Mouse (Mus musculus) hindbrain, postnatal 0 days (tissue): ENCODE data around the gene Cyp2c23. TPM values are rescaled to one million over a fixed set of nuclear protein-coding genes. Genes with fewer than 3 reads are reported as not detected.

ENCODE experiments used
- ATAC-seq: fragments of 200-750 bp; cut with Nextera tagmentation; 2 replicates; pipeline ENCODE4 v1.8.0; 2017; ENCODE audit warnings: mild to moderate bottlenecking, moderate TSS enrichment, moderate library complexity
- DNase-seq: peaks from one replicate; pipeline ENCODE4 v3.0.0-alpha.2; 2015; ENCODE audit warnings: low spot score
- H3K27ac ChIP-seq: fragments of 300-500 bp; sonication (generic); 2 replicates; pipeline ENCODE4 v1.5.1; 2014; ENCODE audit warnings: mild to moderate bottlenecking
- H3K27me3 ChIP-seq: fragments of 300-500 bp; sonication (generic); 2 replicates; pipeline ENCODE4 v1.6.1; 2014; ENCODE audit warnings: low read length, mixed read lengths; ENCODE audit not compliant: insufficient read depth
- H3K36me3 ChIP-seq: fragments of 300-500 bp; sonication (generic); 2 replicates; pipeline ENCODE4 v1.6.1; 2014; ENCODE audit warnings: low read length, mixed read lengths; ENCODE audit not compliant: insufficient read depth
- H3K4me1 ChIP-seq: fragments of 300-500 bp; sonication (generic); 2 replicates; pipeline ENCODE4 v1.6.1; 2014; ENCODE audit warnings: antibody characterized with exemption, low read length, mixed read lengths; ENCODE audit not compliant: insufficient read depth
- H3K4me2 ChIP-seq: fragments of 300-500 bp; sonication (generic); 2 replicates; pipeline ENCODE4 v1.6.1; 2014; ENCODE audit warnings: low read depth, mild to moderate bottlenecking, low read length, moderate library complexity, mixed read lengths
- H3K4me3 ChIP-seq: fragments of 300-500 bp; sonication (generic); 2 replicates; pipeline ENCODE4 v1.5.1; 2014; ENCODE audit warnings: low read length
- H3K9ac ChIP-seq: fragments of 300-500 bp; sonication (generic); replicated peaks from 2 replicates; pipeline ENCODE4 v1.6.1; 2014; ENCODE audit warnings: mild to moderate bottlenecking, low read length, moderate library complexity, mixed read lengths
- H3K9me3 ChIP-seq: fragments of 300-500 bp; sonication (generic); 2 replicates; pipeline ENCODE4 v1.6.1; 2016; ENCODE audit warnings: low read length, mixed read lengths
- CTCF ChIP-seq: IDR thresholded peaks from 2 replicates; pipeline ENCODE4 v1.5.1; 2016; ENCODE audit warnings: antibody characterized with exemption, control low read depth, low read depth
- WGBS: fragments of 180-500 bp; shearing (Covaris S2); extraction: QIAGEN DNeasy Blood & Tissue Kit; methylation state at CpG from one replicate; pipeline ENCODE4 v1.1.7; 2014; 5-methylcytosine and 5-hydroxymethylcytosine counted together
- polyA plus RNA-seq: library from polyadenylated mRNA; unstranded; fragments of >200 nt; fragmentation: Nextera tagmentation; extraction: Ambion mirVana; gene quantifications from 2 replicates; pipeline ENCODE4 v1.2.1, GENCODE M21; 2015
- total RNA-seq: library from RNA; depleted of rRNA; stranded (reverse); fragments of >200 nt; gene quantifications from 2 replicates; pipeline ENCODE4 v1.2.3, GENCODE M21; 2014

Gene Cyp2c23
- total and polyA plus RNA-seq, 2 experiments from 2014 or later = not detected

- no peaks in the 10 kb centered on the region for H3K27me3 ChIP-seq
- DNase-seq = no peak
- peak overlapping the region; percentile 93 for H3K4me2 ChIP-seq
- ATAC-seq = no peak
- TF ChIP-seq CTCF = no peak
- no peak overlapping the region for H3K9ac ChIP-seq
- peak overlapping the region; percentile 69; the same call in 1 of the 2 replicates for H3K4me3 ChIP-seq
- peaks cover 6% of the 10 kb centered on the region; the same call in 1 of the 2 replicates for H3K4me1 ChIP-seq
- H3K27ac ChIP-seq = no peak overlapping the region
- WGBS = 77% methylated on average over 4 of the region's 4 CpGs
- 0 out of 2 replicates have a peak, but pooled peaks cover 7% of the 10 kb centered on the region for H3K36me3 ChIP-seq
- H3K9me3 ChIP-seq = no peaks in the 10 kb centered on the region
These were observed 39.2 kb upstream of the Cyp2c23 start for GRCm38 (mm10) chr19:44068232-44068631.

- DNase-seq (no peak), ATAC-seq (no peak)
- Histone ChIP-seq H3K4me2 (no peak overlapping the region; the same call in 1 of the 2 replicates), H3K9ac (no peak overlapping the region), H3K36me3 (0 out of 2 replicates have a peak, but pooled peaks cover 7% of the 10 kb centered on the region), H3K9me3 (no peaks in the 10 kb centered on the region), H3K4me1 (peaks cover 6% of the 10 kb centered on the region; the same call in 1 of the 2 replicates), H3K27ac (no peak overlapping the region), H3K27me3 (no peaks in the 10 kb centered on the region), H3K4me3 (no peak overlapping the region)
- 87% methylated on average over 9 of the region's 9 CpGs for WGBS
- no peak for TF ChIP-seq CTCF
These were observed 38.5 kb upstream of the Cyp2c23 start for GRCm38 (mm10) chr19:44067323-44068049.

- H3K36me3 ChIP-seq = peaks cover 12% of the 10 kb centered on the region
- no peak overlapping the region for H3K4me3 ChIP-seq
- no peaks in the 10 kb centered on the region for H3K27me3 ChIP-seq
- H3K4me1 ChIP-seq = peaks cover 6% of the 10 kb centered on the region; the same call in 1 of the 2 replicates
- TF ChIP-seq CTCF = no peak
- WGBS = 96% methylated on average over 2 of the region's 2 CpGs
- no peaks in the 10 kb centered on the region for H3K9me3 ChIP-seq
- H3K4me2 ChIP-seq = no peak overlapping the region
- no peak overlapping the region for H3K27ac ChIP-seq
- no peak overlapping the region for H3K9ac ChIP-seq
- ATAC-seq (no peak), DNase-seq (no peak)
These were observed 35.7 kb upstream of the Cyp2c23 start for GRCm38 (mm10) chr19:44064734-44065133.

- Histone ChIP-seq H3K4me2 (no peak overlapping the region), H3K36me3 (peaks cover 20% of the 10 kb centered on the region), H3K4me1 (peaks cover 6% of the 10 kb centered on the region; the same call in 1 of the 2 replicates), H3K9ac (no peak overlapping the region), H3K27ac (no peak overlapping the region), H3K4me3 (no peak overlapping the region), H3K27me3 (no peaks in the 10 kb centered on the region), H3K9me3 (no peaks in the 10 kb centered on the region)
- DNase-seq = no peak
- 90% methylated on average over 7 of the region's 7 CpGs for WGBS
- ATAC-seq = no peak
- TF ChIP-seq CTCF = no peak
These were observed 34.8 kb upstream of the Cyp2c23 start for GRCm38 (mm10) chr19:44063773-44064172.

GRCm38 (mm10) chr19:44060226-44060625 lies 31.2 kb upstream of the Cyp2c23 start:
- Histone ChIP-seq H3K36me3 (peaks cover 29% of the 10 kb centered on the region), H3K4me3 (no peak overlapping the region), H3K9ac (no peak overlapping the region), H3K27me3 (no peaks in the 10 kb centered on the region), H3K4me1 (no peaks in the 10 kb centered on the region), H3K4me2 (no peak overlapping the region), H3K27ac (no peak overlapping the region), H3K9me3 (no peaks in the 10 kb centered on the region)
- WGBS = 90% methylated on average over 3 of the region's 3 CpGs
- ATAC-seq = no peak
- TF ChIP-seq CTCF = no peak
- DNase-seq = no peak

- no peak overlapping the region for H3K4me3 ChIP-seq
- no peak for TF ChIP-seq CTCF
These were observed 26.3 kb upstream of the Cyp2c23 start for GRCm38 (mm10) chr19:44055173-44055826.

More at GRCm38 (mm10) chr19:44055173-44055826, 26.3 kb upstream of the Cyp2c23 start:
- Histone ChIP-seq H3K9ac (no peak overlapping the region), H3K36me3 (peaks cover 23% of the 10 kb centered on the region), H3K9me3 (no peaks in the 10 kb centered on the region), H3K4me2 (no peak overlapping the region), H3K4me1 (no peaks in the 10 kb centered on the region), H3K27me3 (no peaks in the 10 kb centered on the region), H3K27ac (no peak overlapping the region)
- DNase-seq (no peak), ATAC-seq (no peak)
- 80% methylated on average over 4 of the region's 4 CpGs for WGBS
